Mouse (Mus musculus): Measurements from ENCODE around the gene Mlxip.

The Mlxip gene

DNA sequence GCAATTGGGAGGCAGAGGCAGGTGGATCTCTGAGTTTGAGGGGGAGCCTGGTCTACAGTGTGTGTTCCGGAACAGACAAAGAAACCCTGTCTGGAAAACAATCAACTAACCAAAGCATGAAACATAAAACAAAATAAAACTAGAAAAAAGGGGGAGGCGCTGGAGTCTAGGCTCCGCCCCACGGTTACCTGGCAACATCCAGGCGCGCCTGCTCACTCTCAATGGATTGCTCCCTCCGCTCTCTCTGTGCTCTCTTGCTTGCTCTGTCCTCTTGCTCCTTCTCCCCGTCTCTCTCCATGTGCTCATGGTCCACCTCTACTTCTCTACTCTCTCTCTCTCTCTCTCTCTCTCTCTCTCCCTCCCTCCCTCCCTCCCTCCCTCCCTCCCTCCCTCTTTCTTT, 11.9 kb upstream of the Mlxip start:
- DNase-seq (ENCODE audit: low read depth, low spot score), result peak; percentile 37

DNA sequence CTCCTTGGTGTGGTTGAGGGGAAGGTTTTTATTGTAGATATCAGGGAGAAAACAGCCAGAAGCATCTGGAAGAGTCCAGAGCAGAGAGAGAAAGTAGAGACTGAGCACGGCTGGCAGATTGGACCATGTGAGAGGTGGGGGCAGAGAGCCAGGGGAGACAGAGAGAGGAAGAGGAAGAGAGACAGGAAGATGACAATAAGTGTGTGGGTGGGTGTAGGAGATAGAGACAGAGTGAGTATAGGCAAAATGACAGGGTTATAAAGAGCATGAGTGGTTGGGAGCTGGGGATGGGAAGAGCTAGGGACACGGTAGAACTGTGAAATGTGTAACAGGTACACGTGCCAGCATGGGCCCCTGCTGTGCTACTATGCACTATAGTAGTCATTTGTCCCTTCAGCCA, 6.1 kb upstream of the Mlxip start:
- no peak for DNase-seq (ENCODE audit: low read depth, low spot score)

DNA sequence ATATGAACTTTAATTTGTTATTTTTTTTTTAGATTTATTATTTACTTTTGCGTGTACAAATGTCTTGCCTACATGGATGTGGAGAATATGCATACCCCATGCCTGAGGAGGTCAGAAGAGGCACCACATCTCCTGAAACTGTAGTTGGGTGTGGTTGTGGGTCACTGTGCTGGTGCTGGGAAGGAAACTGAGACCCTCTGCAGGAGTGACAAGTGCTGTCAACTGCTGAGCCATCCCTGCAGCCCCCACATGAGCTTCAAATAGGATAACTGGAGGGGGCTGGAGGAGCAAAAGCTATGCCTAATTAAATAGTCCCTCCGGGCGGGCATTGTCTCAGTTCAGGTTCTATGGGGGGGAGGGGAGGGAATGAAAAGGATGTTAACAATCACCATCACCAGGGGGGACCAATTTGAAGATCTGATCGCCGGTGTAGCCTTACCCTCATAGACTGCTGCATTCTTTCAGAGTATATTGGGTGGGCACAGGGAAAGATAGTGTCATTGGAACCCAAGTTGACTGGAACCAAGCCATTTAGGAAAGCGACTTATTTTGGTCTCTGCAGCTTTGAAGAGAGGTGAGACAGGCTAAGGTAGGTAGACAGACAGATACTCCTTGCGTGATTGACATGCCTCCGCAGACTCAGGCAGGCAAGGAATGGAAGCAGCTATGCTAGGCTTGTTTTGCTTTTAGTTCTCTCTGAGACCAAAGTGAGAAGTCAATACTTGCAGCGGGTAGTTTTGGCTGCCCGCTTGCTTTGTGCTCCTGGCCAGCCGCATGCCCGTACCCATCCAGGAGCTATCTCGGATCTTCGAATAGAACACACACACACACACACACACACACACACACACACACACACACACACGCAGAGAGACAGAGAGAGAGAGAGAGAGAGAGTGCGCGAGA, 3.8 kb upstream of the Mlxip start:
- no peak for DNase-seq (ENCODE audit: low read depth, low spot score)

- DNase-seq (ENCODE audit: low read depth, low spot score), result no peak
Observed at GRCm38 (mm10) chr5:123391442-123391809, 3.2 kb upstream of the Mlxip start.

DNA sequence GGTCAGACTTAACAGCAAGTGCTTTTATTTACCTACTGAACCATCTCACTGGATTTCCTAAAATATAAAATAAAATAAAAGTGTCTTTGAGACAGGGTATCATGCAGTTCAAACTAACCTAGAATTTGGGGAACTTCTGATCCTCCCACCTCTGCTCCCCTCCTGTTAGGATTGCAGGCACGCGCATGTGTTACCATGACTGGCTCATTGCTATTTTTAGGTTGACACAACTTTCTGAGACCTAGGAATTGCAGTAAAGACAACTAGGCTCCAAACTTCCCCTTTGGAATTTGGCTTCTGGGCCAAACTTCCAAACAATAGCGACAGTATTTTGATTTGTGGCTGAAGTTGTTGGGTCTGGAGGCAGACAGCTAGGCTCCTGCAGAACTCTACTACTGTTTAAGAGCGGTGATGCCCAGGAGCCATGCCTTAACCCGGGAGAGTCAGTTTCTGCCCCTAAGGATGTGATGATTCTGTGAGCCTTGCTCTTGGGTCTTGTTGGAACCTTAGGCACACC, 754 bp upstream of the Mlxip start:
- no peak for DNase-seq (ENCODE audit: low read depth, low spot score)

GRCm38 (mm10) chr5:123394957-123395881, 621 bp downstream of the Mlxip start:
- peak; percentile 66 for DNase-seq (ENCODE audit: low read depth, low spot score)

DNA sequence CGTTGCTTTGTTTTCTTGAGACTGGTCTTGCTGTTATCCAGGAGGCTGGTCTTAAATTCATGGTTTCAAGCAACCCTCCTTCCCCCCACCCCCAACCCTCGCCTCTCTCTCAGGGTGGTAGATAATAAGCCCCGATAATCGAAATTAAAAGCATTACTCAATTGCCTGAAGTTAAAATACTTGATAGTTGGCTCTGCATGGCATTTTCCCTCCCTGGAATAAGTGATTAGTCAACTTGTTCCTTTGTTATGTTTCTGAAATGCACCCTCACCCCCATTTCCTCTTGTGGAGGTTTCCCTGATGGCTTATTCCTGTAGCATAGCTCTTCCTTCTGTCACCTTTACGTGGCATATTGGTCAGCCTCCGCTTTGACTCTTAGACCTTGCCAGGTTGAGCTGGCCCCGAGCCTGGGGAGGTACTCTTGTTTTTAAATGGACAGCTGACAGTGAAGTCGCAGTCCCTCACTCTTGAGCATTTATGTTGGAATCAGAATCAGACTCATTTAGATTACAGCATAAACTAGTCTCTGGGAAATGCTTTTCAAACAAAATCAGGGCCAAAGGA, 2.4 kb downstream of the Mlxip start:
- peak; percentile 31 for DNase-seq (ENCODE audit: low read depth, low spot score)

DNA sequence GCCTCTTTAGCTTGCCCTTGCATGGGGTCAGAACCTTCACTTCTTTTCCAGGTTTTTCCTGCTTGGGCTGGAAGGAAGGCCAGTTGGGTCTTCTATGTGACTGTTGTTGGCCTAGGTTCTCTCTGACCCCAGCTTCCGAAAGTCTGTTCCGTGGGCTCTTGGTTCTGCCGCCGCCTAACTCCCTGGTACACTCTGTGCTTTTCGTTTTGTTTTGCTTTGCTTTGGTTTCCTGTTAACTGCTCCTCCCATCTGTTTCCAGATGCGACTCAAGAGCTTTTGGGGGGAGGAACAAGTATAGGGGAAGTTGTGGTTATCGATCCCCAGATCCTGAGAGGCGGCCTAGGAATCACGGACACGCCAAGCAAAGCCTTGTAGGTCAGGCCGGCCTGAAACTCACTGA, 3.2 kb downstream of the Mlxip start:
- peak; percentile 61 for DNase-seq (ENCODE audit: low read depth, low spot score)

DNA sequence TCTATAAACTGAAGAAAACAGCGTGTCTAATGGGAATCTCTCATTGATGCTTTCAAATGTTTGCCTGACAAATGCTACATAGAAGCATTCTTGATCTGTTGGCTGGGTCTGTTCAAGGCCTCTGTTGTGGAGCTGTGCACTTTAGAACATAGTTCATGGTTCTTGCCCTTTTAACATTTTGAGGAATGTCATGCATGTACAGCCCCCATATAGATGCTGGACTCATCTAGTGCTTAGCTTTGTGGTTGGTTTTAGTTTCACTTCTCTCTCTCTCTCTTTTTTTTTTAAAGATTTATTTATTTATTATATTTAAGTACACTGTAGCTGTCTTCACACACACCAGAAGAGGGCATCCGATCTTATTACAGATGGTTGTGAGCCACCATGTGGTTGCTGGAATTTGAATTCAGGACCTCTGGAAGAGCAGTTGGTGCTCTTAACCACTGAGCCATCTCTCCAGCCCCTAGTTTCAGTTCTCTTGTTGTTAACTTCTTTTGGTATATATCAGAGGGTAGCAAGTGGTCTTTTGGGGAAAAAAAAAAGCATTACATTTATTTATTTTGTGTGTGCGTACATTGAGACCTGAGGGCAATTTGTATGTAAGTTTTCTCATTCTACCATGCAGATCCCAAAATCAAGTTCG, 4.4 kb downstream of the Mlxip start:
- peak; percentile 74 for DNase-seq (ENCODE audit: low read depth, low spot score)

GRCm38 (mm10) chr5:123404480-123404879, 9.9 kb downstream of the Mlxip start:
- DNase-seq (ENCODE audit: low read depth, low spot score), result no peak

- no peak for DNase-seq (ENCODE audit: low read depth, low spot score)
Observed at GRCm38 (mm10) chr5:123406952-123407351, 12.4 kb downstream of the Mlxip start.

GRCm38 (mm10) chr5:123408176-123408575, 13.6 kb downstream of the Mlxip start:
- DNase-seq (ENCODE audit: low read depth, low spot score), result no peak

DNA sequence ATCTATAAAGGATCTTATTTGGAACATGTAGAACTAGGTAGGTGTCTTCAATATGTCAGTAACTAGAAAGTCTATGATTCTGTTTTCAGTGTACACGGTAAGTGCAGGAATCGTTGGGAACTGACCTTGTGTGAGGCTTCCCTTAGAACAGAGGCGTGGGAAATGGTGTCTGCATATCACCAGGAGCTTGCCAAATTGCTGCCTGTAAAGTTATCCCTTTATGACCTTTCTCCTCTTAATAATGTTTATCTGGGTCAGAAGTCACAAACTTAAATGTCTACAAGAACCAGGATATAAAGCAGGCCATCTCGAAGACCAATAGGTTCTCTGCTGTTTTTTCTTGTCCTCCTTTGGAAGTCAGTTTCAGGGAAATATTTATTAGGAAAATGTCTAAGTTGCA, 17.6 kb downstream of the Mlxip start:
- DNase-seq (ENCODE audit: low read depth, low spot score), result no peak

DNA sequence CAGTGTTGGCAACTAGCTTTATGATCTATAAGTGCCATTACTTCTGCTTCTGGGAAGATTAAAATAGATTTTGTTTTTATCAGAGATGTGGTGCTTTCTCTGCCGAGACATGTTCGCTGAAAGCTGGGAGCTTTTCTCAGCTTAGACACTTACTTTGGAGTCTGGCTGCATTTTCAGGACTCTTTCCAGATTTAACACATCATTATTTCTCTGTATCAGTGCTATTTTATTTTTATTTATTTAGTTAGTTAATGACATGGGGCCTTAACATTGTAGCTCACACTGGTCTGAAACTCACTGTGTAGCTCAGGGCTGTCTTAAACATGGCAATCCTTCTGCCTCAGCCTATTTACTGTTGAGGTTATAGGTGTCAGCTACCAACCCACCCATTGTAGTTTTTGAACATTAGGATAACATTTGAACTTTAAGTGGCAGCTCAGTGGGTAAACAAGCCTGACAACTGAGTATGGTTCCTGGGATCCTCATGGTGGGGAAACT, 19.3 kb downstream of the Mlxip start:
- no peak for DNase-seq (ENCODE audit: low read depth, low spot score)

- DNase-seq (ENCODE audit: low read depth, low spot score), result no peak
Observed at GRCm38 (mm10) chr5:123416149-123416548, 21.6 kb downstream of the Mlxip start.

GRCm38 (mm10) chr5:123416566-123417518, 22.2 kb downstream of the Mlxip start:
- DNase-seq (ENCODE audit: low read depth, low spot score), result no peak

GRCm38 (mm10) chr5:123423885-123424284, 29.3 kb downstream of the Mlxip start:
- no peak for DNase-seq (ENCODE audit: low read depth, low spot score)

DNA sequence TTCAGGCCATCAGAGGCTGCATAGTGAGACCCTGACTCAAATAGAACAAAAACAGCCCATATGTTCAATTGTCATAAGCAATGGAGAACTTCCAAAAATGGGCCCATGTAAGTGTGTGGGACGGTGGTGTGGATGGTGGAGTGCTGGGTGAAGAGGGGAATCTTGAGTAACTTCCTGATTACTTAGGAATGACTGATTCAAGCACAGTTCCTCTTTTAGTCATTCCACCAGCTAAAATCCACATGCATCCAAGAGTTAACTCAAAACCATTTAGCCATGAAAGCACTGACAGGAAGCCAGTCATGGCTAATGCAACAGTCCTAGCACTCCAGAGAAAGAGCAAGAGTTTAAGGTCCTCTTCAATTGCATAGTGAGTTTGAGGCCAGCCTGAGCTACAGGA, 33.0 kb downstream of the Mlxip start:
- no peak for DNase-seq (ENCODE audit: low read depth, low spot score)

DNA sequence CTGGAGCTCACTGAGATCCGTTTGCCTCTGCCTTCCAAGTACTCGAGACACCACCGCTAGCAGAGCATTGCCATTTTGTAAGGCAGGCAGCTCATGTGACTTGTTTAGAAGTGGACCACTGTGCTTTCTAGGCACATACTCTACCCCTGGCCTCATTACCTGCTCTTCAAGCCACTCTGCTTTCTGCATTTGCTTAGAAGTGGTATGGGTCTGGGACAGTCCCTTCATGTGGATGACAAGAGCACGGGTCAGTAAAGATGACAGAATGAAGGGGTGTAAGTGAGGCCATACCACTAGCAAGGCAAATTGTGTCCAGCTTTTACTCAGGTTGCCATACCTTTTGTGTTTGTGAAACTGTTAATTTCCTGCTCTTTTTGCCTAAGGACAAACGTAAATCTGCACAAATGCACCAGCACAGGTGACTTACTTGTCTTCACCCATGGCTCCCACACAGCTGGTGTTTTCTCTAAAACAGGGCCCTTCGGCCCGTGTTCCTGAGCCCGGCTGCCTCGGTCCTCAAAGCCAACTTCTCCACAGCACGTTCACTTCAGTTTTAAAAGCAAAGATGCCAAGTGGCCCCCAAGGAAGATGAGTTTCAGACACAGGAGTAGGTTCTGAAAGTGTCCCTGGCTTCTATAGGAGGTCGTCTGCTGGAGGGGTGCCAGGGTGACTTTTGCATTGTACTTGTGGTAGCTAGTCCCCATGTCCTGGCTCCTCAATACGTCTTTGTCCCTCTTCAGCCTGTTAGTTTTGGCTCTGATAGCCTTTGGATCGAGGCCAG, 37.1 kb downstream of the Mlxip start:
- no peak for DNase-seq (ENCODE audit: low read depth, low spot score)
